Mouse (Mus musculus): ENCODE results near the gene Fzd7.

Gene Fzd7

DNA sequence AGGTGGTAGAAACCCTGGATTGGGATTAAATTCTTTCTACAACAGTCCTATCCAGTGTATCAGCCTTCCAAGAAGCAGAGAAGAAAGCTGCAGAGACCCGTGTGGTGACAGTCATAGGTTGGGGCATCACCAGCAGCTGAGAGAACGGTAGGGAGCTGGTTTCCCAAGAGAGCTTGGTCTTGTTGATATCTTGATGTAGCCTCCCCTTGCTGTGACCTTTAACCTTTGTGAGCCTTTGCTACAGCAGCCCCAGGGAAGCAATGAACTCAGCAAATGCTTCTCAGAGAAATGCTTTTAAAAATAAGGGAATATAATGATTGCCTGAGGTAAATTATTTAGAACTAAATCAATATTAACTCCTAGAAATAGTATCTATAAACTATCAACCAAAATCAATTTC, 20.1 kb downstream of the Fzd7 start:
- DNase-seq (ENCODE audit: low read depth, low spot score), result no peak

DNA sequence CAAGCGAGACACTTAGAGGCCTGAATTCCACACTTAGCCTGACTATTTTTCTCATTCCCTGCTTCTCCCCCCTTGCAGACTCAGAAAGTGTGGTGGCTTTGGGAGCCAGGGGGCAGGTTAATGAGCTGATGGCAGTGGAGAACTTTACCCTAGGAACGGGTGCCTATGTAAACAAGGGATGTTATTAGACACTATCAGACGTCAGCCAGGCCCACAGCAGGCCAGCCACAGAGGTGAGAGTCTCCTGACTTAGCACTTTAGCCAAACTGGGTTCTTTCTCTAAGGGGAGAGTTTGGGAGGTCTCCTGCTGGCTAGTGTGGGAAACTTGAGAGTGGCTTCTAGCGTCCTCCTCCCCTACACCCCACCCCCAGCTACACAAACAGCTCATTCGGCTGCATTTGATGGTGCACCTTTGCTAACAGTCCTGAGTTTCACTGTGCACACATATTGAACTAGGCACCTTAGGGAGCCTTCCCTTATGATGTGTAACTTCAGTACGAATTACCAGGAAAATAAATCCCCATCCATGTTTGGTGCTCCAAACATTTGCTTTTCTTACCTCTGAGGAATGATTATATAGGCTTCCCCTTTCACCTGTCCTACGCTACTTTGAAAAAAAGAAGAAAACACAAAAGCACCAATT, 21.6 kb downstream of the Fzd7 start:
- no peak for DNase-seq (ENCODE audit: low read depth, low spot score)

DNA sequence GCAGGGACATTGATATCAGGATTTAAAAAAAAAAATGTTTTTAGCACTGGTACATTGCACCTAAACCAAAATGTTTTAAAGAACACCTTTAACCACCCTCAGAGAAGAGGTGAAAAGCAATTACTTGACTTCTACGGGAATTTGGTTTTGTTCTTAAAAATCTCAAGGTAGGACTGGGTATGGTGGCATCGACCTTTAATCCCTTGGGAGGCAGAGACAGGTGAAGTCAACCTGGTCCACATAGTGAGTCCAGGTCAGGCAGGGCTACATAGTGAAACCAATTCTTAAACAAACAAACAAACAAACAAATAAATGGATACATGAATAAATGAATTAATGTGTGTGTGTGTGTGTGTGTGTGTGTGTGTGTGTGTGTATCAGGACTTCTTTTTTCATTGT, 22.1 kb downstream of the Fzd7 start:
- DNase-seq (ENCODE audit: low read depth, low spot score), result no peak

GRCm38 (mm10) chr1:59508463-59509139, 26.4 kb downstream of the Fzd7 start:
- no peak for DNase-seq (ENCODE audit: low read depth, low spot score)

DNA sequence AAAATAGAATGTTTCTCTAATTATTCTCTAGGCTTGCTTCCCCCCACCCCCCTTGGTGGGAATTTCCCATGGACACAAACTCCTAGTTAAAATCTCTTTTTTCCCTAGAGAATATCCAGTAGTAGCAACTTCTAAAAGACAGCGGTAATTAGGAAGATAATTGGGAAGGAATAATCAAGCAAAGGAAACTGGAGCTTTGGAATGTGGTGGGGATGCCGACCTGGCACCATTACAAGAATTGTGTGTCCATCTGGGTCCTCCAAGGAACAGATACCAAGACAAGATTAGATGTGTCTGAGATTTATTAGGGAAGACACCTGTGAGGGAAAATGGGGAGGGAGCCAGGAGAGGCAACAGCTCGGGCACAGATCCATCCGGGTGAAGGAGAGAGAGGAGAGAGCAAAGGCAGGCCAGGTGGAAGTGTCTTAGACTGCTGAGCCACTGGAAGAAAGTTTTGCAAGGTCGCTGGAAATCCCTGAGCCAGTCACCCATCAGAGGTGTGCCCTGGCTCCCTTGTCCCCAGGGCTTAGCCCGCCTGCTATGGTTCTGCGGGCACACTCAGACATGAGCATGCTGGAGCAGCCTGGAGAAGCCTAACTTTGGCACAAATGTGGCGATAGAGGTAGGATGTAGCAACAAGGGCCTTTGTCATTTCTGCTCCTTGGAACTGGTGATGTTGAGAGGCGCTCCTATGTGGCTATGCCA, 29.5 kb downstream of the Fzd7 start:
- DNase-seq (ENCODE audit: low read depth, low spot score), result no peak

DNA sequence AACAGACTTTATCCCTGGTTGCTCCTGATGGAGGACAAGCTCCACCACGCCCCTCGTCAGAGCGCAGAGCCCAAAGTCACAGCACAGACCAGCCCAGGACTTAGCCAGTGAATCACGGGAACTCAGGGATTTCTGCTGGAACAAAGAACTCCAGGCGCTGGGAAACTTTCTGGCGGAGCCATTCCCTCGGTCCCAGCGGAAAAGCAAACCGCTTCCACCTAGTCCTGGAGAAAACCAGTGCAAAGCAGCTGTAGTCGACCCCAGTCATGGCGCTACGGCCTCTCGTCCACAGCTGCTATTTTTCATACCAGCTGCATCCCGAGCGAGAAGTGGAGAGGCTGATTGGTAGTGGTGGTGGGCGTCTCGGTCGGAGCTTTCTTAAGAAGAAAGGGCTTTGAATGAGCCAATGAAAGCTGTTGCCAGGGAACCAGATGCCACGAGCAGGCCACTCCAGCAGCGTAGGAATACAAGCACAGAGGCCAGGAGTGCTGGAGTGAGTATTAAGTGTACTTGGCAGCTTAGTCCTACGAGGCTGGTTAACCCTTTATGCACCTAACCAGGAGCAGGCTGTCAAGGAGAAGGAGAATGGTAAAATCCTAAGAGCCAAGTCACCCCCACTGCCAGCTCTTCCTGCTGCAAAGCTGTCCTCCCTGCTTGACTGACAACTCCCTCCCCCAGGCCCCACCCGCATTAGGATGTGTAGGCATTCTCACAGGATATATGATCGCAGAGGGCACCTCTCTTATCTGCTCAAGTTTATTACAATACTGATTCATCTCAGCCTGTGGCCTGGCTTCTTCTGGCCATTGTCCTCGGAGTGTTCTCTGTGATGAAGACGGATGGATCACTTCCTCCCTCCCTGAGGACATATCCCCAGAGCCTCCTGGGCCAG, 34.0 kb downstream of the Fzd7 start, which contains the start of gene Gm973:
TSS of gene Gm973 (plus strand) at position 239 of the 892 bp plus-strand sequence.
- no peak for DNase-seq (ENCODE audit: low read depth, low spot score)

DNA sequence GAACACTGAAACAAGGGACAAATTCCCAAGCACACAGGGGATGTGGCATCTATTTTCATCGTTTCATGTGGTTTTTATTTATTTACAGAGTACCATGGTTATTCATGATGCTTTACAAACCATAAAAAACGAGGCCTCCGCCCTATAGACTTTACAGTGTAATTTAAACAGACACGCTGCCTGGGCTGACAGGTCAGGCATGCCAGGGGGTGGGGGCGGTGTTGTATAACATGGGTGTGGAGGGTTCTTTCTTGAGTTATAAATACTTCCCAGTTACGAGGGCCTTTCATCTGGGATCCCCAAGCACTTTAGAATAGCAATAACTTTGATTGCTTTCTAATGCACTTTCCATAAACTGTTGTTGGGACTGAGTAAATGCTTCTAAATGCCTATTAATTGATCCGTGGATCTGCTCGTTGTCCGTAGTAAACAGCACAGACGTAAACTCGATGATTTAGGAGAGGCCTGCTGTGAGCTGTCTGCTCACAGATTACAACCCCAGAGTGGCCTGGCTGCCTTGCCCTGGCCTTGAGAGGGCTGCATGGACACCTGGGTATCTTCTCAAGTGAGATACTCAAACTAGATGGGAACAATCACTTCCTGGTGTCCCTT, 38.1 kb downstream of the Fzd7 start:
- no peak for DNase-seq (ENCODE audit: low read depth, low spot score)

DNA sequence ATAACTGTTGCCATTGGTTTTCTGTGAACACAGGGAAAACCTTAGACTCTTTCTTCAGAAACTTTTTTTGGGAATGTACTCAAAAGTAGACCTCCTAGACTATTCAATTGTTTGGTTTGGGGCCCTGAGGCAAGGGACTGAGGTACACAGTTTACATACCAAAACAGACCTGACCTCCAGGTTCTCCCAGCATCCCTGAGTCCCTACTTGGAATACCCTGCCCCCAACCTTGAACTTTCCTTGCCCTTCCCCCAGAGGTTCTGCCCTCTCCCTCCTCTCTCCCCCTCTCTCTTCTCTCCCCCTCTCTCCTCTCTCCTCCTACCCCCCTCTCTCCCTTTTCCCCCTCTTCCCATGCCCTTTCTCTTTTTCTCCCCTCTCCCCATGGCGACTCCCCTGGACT, 40.2 kb downstream of the Fzd7 start:
- no peak for DNase-seq (ENCODE audit: low read depth, low spot score)

- peak; percentile 23 for DNase-seq (ENCODE audit: low read depth, low spot score)
Measured at GRCm38 (mm10) chr1:59523378-59523958, 41.2 kb downstream of the Fzd7 start.

GRCm38 (mm10) chr1:59524071-59524470, 41.8 kb downstream of the Fzd7 start:
- DNase-seq (ENCODE audit: low read depth, low spot score), result no peak

DNA sequence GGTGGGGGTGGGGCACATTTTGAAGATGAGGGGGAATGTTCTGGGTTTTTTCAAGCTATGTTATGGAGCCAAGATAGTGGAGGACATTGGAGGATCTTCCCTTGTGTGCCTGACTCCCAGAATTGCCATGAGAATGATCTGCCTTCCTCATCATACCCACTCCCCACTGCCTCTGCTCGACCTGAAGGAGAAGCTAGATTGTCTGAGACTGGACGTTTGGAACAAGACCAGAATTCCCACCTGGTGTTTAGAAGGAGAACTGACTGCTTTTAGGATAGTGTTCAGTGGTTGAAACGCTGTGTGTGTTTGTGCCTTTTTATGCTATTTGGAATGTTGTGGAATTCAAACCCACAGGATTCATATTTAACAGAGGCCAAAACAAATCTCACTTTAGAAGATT, 42.5 kb downstream of the Fzd7 start:
- DNase-seq (ENCODE audit: low read depth, low spot score), result no peak

GRCm38 (mm10) chr1:59527219-59527618, 45.0 kb downstream of the Fzd7 start:
- no peak for DNase-seq (ENCODE audit: low read depth, low spot score)

GRCm38 (mm10) chr1:59534976-59535810, 53.0 kb downstream of the Fzd7 start:
- DNase-seq (ENCODE audit: low read depth, low spot score), result no peak

Measured in CD4-positive, CD25-positive, alpha-beta regulatory T cell, adult 2 months (primary cell).